Mouse (Mus musculus): Measurements from ENCODE around the gene Frat1.
"Not testable (repeated sequence)": the region's sequence is repeated elsewhere in the genome, so short reads cannot be mapped to it uniquely, and the experiment has no call there.

The Frat1 gene

GRCm38 (mm10) chr19:41846366-41847090 is 16.8 kb downstream of the Frat1 start:
- peak; percentile 35 for DNase-seq

- peak; percentile 41 for DNase-seq
Measured at GRCm38 (mm10) chr19:41847091-41847581, 17.4 kb downstream of the Frat1 start.

GRCm38 (mm10) chr19:41847614-41847991 is 17.8 kb downstream of the Frat1 start:
- DNase-seq = peak; percentile 29

GRCm38 (mm10) chr19:41847992-41848851 is 18.5 kb downstream of the Frat1 start, which contains the start of gene Frat2:
TSS of gene Frat2 (minus strand) at chr19:41848132.
- DNase-seq = peak; percentile 86

GRCm38 (mm10) chr19:41850021-41850718 is 20.4 kb downstream of the Frat1 start:
- no peak for DNase-seq

- no peak for DNase-seq
Measured at GRCm38 (mm10) chr19:41850719-41851543, 21.2 kb downstream of the Frat1 start.

GRCm38 (mm10) chr19:41852423-41852822 is 22.7 kb downstream of the Frat1 start:
- DNase-seq = no peak

- no peak for DNase-seq
Measured at GRCm38 (mm10) chr19:41857086-41857762, 27.5 kb downstream of the Frat1 start.

GRCm38 (mm10) chr19:41857816-41858310 is 28.1 kb downstream of the Frat1 start:
- DNase-seq = no peak

- no peak for DNase-seq
Measured at GRCm38 (mm10) chr19:41866707-41867106, 36.9 kb downstream of the Frat1 start.

GRCm38 (mm10) chr19:41869296-41869695 is 39.5 kb downstream of the Frat1 start:
- DNase-seq = no peak

GRCm38 (mm10) chr19:41869946-41870345 is 40.2 kb downstream of the Frat1 start:
- DNase-seq = not testable (repeated sequence)

- no peak for DNase-seq
Measured at GRCm38 (mm10) chr19:41872285-41872684, 42.5 kb downstream of the Frat1 start.

GRCm38 (mm10) chr19:41874356-41874755 is 44.6 kb downstream of the Frat1 start:
- no peak for DNase-seq

- no peak for DNase-seq
Measured at GRCm38 (mm10) chr19:41881842-41882241, 52.1 kb downstream of the Frat1 start.
